Mouse (Mus musculus) liver, embryonic 11.5 days (tissue): ENCODE measurements around the gene Gpcpd1. TPM values are rescaled to one million over a fixed set of nuclear protein-coding genes. Genes with fewer than 3 reads are reported as not detected.

Source experiments
- ATAC-seq: fragments of 200-750 bp; cut with Nextera tagmentation; replicated peaks from 2 replicates; pipeline ENCODE4 v1.8.0; 2017; ENCODE audit warnings: moderate number of reproducible peaks, mild to moderate bottlenecking, moderate TSS enrichment, moderate library complexity; ENCODE audit not compliant: low FRiP score
- DNase-seq: peaks from one replicate; pipeline ENCODE4 v3.0.0-alpha.2; 2017; ENCODE audit warnings: low spot score
- H3K27ac ChIP-seq: fragments of 300-500 bp; sonication (generic); 2 replicates; pipeline ENCODE4 v1.5.1; 2014; ENCODE audit warnings: mild to moderate bottlenecking, low read depth, low read length, control low read depth
- H3K27me3 ChIP-seq: fragments of 300-500 bp; sonication (generic); replicated peaks from 2 replicates; pipeline ENCODE4 v1.6.1; 2014; ENCODE audit warnings: low read length, mixed read lengths; ENCODE audit not compliant: control insufficient read depth, insufficient read depth
- H3K36me3 ChIP-seq: fragments of 300-500 bp; sonication (generic); 2 replicates; pipeline ENCODE4 v1.6.1; 2014; ENCODE audit warnings: mild to moderate bottlenecking, low read length, moderate library complexity, mixed read lengths; ENCODE audit not compliant: control insufficient read depth, insufficient read depth
- H3K4me1 ChIP-seq: fragments of 300-500 bp; sonication (generic); replicated peaks from 2 replicates; pipeline ENCODE4 v1.6.1; 2014; ENCODE audit warnings: low read length, mixed read lengths; ENCODE audit not compliant: control insufficient read depth, insufficient read depth
- H3K4me2 ChIP-seq: fragments of 300-500 bp; sonication (generic); 2 replicates; pipeline ENCODE4 v1.6.1; 2014; ENCODE audit warnings: mild to moderate bottlenecking, control low read depth, moderate library complexity
- H3K4me3 ChIP-seq: fragments of 300-500 bp; sonication (generic); 2 replicates; pipeline ENCODE4 v1.5.1; 2014; ENCODE audit warnings: low read depth, low read length, control low read depth
- H3K9ac ChIP-seq: fragments of 300-500 bp; sonication (generic); 2 replicates; pipeline ENCODE4 v1.6.1; 2014; ENCODE audit warnings: low read depth, low read length, control low read depth
- H3K9me3 ChIP-seq: fragments of 300-500 bp; sonication (generic); 2 replicates; pipeline ENCODE4 v1.6.1; 2016; ENCODE audit warnings: low read length, inconsistent platforms, mixed read lengths; ENCODE audit not compliant: control insufficient read depth
- WGBS: fragments of 180-500 bp; shearing (Covaris S2); extraction: QIAGEN DNeasy Blood & Tissue Kit; methylation state at CpG from one replicate; pipeline ENCODE4 v1.1.7; 2014; 5-methylcytosine and 5-hydroxymethylcytosine counted together
- polyA plus RNA-seq: library from polyadenylated mRNA; unstranded; fragments of >200 nt; fragmentation: Nextera tagmentation; extraction: Ambion mirVana; gene quantifications from 2 replicates; pipeline ENCODE4 v1.2.1, GENCODE M21; 2014

The Gpcpd1 gene
- polyA plus RNA-seq, 1 experiment from 2014 or later, result 23.2 TPM

DNA sequence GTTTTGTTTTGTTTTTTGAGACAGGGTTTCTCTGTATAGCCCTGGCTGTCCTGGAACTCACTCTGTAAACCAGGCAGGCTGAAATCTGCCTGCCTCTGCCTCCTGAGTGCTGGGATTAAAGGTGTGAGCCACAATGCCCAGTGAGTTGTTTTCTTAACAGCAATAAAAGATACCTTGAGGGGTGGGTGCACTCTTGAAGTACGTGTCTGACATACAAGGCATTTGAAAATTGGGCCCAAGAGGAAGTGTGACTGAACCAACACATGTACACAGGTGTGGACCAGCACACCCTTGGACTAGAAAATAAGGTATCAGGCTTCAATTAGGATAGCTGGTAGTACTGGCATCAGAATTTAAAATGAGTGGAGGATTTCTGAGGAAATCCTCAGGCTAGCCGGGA lies 16.2 kb downstream of the Gpcpd1 start:
- ATAC-seq, result no peak
- Histone ChIP-seq H3K4me1 (peaks cover 10% of the 10 kb centered on the region), H3K9ac (no peak overlapping the region), H3K4me2 (no peak overlapping the region), H3K27ac (no peak overlapping the region), H3K9me3 (no peaks in the 10 kb centered on the region), H3K27me3 (no peaks in the 10 kb centered on the region), H3K4me3 (no peak overlapping the region), H3K36me3 (peaks cover 2% of the 10 kb centered on the region; the same call in 1 of the 2 replicates)
- DNase-seq, result no peak
- whole genome bisulfite sequencing, result 90% methylated on average over 2 of the region's 2 CpGs

DNA sequence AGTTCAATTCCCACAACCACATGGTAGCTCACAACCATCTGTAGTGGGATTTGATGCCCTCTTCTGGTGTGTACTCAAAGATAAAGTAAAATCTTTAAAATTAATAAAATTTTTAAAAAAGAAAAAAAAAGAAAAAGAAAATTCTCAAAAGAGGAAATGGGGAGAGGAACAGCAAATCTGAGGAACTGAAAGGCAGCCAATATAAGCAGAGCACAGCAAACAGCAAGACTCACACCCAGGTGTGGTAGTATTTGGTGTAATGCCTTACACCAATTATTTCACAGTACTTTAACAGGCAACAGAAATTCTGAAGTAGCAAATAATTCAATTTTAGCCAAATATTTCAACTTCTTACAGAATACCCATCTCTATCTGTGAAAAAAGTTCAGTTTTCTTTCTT lies 16.7 kb downstream of the Gpcpd1 start:
- H3K36me3 ChIP-seq, result peaks cover 2% of the 10 kb centered on the region; the same call in 1 of the 2 replicates

DNA sequence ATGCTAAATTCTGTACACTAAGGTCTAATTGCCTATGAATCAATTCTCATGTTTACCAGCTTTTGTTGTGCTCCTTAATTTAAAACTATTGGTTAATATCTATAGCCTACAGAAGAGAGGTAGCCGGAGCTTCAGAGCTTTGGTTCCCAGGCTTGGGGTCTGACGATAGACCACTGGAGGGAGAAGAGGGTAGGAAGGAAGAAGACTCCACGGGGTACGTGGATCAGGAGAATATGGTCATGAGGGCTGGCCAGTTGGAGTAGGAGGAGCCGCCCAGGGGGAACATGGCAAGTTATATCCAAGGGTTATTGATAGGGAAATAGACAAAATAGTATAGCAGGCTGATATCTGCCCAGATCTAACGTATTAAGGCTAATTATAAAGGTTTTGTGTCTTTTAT lies 17.8 kb downstream of the Gpcpd1 start:
- Histone ChIP-seq H3K36me3 (peaks cover 2% of the 10 kb centered on the region; the same call in 1 of the 2 replicates), H3K4me2 (no peak overlapping the region)
- no peak for ATAC-seq

More for the DNA sequence above, 16.7 kb downstream of the Gpcpd1 start:
- no peak overlapping the region for H3K4me3 ChIP-seq
- H3K27me3 ChIP-seq, result no peaks in the 10 kb centered on the region
- no peak overlapping the region for H3K27ac ChIP-seq
- H3K4me1 ChIP-seq, result peaks cover 6% of the 10 kb centered on the region
- ATAC-seq (no peak), DNase-seq (no peak)
- no peak overlapping the region for H3K4me2 ChIP-seq
- H3K9me3 ChIP-seq, result no peaks in the 10 kb centered on the region
- H3K9ac ChIP-seq, result no peak overlapping the region

DNA sequence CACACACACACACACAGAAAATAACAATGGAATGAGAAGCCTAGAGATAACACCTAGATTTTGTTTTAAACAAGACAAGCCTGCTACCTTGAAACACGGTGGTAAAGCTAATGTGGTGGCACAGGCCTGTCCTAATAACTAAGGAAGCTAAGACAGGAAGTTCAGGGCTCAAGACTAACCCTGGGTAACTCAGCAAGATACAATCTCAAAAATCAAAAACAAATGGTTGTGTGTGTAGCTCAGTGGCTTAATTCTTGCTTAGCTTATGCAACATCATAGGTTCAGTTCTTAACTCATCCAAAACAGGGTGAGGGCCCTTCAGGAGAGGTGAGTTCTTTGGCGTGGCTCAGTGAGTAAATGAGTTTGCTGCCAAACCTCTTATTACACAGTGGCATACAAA lies 20.1 kb downstream of the Gpcpd1 start:
- Histone ChIP-seq H3K4me1 (no peaks in the 10 kb centered on the region; the same call in 1 of the 2 replicates), H3K27ac (no peak overlapping the region), H3K4me2 (no peak overlapping the region), H3K4me3 (no peak overlapping the region), H3K36me3 (peaks cover 4% of the 10 kb centered on the region; the same call in 1 of the 2 replicates), H3K27me3 (no peaks in the 10 kb centered on the region), H3K9me3 (no peaks in the 10 kb centered on the region), H3K9ac (no peak overlapping the region)
- 89% methylated on average over 2 of the region's 2 CpGs for WGBS
- no peak for ATAC-seq
- DNase-seq, result no peak

More for the DNA sequence above, 17.8 kb downstream of the Gpcpd1 start:
- no peak for DNase-seq
- Histone ChIP-seq H3K4me1 (no peaks in the 10 kb centered on the region; the same call in 1 of the 2 replicates), H3K9ac (no peak overlapping the region), H3K9me3 (no peaks in the 10 kb centered on the region), H3K4me3 (no peak overlapping the region), H3K27ac (no peak overlapping the region), H3K27me3 (no peaks in the 10 kb centered on the region)
- WGBS, result 90% methylated on average over 6 of the region's 6 CpGs

DNA sequence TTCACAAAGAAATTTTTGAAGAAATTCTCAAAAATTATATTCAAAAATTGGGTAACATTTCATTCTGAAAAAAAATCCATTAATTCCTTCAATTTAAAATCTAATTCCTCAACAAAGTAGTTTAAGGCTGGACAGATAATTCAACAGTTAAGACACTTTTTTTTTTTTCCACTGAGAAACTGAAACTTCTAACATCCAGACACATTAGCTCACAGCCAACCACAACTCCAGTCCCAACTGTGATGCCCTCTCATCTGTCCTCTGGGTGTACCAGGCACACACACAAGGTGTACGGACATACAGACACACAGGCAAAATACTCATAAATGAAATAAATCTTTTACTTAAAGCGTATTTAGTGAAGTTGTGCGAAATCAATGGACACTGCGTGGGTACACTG lies 25.7 kb downstream of the Gpcpd1 start:
- no peaks in the 10 kb centered on the region for H3K9me3 ChIP-seq
- ATAC-seq (no peak), DNase-seq (no peak)
- H3K4me2 ChIP-seq, result no peak overlapping the region
- no peak overlapping the region for H3K9ac ChIP-seq
- no peaks in the 10 kb centered on the region for H3K27me3 ChIP-seq
- H3K27ac ChIP-seq, result no peak overlapping the region
- 93% methylated on average over 4 of the region's 4 CpGs for WGBS
- no peak overlapping the region for H3K4me3 ChIP-seq
- H3K36me3 ChIP-seq, result peaks cover 2% of the 10 kb centered on the region; the same call in 1 of the 2 replicates
- no peaks in the 10 kb centered on the region for H3K4me1 ChIP-seq

DNA sequence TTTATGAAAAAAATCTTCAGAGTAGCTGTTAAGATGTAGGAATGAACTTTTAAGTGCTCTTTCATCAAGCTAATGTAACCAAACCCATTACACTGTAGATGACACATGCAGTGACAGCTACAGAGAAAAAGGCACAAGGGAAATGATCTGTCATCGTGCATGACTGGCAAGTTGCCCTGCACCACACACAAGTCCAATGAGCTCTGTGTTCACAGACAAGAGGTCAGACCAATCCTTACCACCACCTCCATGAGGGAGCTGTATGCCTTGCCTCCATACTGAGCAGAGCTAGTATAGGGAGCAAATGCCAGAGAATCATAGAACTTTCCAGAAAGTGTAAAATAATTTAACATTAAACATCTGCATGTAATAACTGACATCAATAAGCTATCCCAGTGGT lies 59.7 kb downstream of the Gpcpd1 start:
- no peak for DNase-seq
- no peak for ATAC-seq
- peaks cover 3% of the 10 kb centered on the region; the same call in 1 of the 2 replicates for H3K36me3 ChIP-seq
- no peak overlapping the region for H3K27ac ChIP-seq
- no peaks in the 10 kb centered on the region for H3K9me3 ChIP-seq
- WGBS, result 73% methylated on average over 1 of the region's 1 CpGs
- no peak overlapping the region for H3K4me2 ChIP-seq
- H3K4me1 ChIP-seq, result no peaks in the 10 kb centered on the region
- no peaks in the 10 kb centered on the region for H3K27me3 ChIP-seq
- H3K9ac ChIP-seq, result no peak overlapping the region
- H3K4me3 ChIP-seq, result no peak overlapping the region

DNA sequence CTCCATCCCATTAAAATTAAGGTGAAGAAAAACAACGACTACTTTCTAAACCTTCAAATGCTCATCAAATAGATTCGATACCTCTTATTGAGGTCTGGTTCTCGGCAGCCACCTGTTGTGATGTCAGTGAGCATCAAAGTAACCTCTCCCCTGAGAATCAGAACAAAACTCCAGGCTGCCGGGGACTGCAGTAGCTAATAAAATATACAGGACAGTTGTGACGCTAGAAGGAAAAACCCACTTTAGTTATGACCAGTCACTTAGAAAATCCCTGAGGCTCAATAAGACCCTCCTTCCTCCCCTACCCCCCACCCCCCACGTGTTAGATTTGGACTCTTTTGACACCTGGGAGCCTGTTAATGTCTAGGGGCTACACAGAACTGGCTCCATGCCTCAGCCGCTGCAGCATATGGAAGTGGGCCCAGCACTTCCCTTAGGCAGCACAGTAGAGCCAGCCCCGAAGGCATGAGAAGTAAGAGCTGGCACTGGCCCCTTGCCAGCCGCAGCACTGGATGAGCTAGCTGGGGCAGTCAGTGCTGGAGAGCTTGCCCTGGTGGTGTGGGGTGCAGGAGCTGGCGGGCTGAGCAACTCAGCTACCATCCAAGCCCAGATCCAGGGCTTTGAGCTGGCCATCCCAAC lies 60.5 kb downstream of the Gpcpd1 start:
- Histone ChIP-seq H3K4me3 (no peak overlapping the region), H3K4me2 (no peak overlapping the region), H3K27me3 (no peaks in the 10 kb centered on the region), H3K9me3 (no peaks in the 10 kb centered on the region), H3K9ac (no peak overlapping the region), H3K4me1 (no peaks in the 10 kb centered on the region), H3K27ac (no peak overlapping the region), H3K36me3 (peaks cover 2% of the 10 kb centered on the region; the same call in 1 of the 2 replicates)
- ATAC-seq, result no peak
- DNase-seq, result no peak
- 80% methylated on average over 10 of the region's 10 CpGs for WGBS

DNA sequence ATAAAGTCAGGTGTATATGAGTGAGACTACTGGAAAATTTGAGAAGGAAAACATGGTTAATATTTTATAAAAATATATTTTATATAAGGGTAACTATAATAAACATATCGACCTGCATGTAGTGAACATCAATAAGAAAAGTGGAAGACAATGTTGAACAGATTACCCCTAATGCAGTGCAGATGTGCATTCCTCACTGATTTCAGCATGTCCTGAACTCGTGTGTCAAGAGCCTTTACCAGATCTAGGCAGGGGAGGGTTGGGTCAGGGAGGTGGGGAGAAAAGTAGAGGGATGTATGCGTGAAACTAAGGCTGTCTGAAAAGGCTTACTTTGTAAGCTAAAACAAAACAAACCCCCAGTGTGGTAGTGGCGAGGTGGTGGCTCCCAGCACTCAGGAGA lies 61.4 kb downstream of the Gpcpd1 start:
- DNase-seq (no peak), ATAC-seq (no peak)
- 66% methylated on average over 4 of the region's 4 CpGs for WGBS
- no peaks in the 10 kb centered on the region for H3K9me3 ChIP-seq
- no peak overlapping the region for H3K4me3 ChIP-seq
- no peak overlapping the region for H3K9ac ChIP-seq
- H3K4me1 ChIP-seq, result no peaks in the 10 kb centered on the region
- peaks cover 2% of the 10 kb centered on the region; the same call in 1 of the 2 replicates for H3K36me3 ChIP-seq
- no peak overlapping the region for H3K27ac ChIP-seq
- H3K4me2 ChIP-seq, result no peak overlapping the region
- no peaks in the 10 kb centered on the region for H3K27me3 ChIP-seq
